Mouse (Mus musculus): ENCODE data around the gene Gm266. TPM values are rescaled to one million over a fixed set of nuclear protein-coding genes. Genes with fewer than 3 reads are reported as not detected.

Gm266 gene
- polyA plus RNA-seq, 1 experiment from 2014 or later: 7.1 TPM

DNA sequence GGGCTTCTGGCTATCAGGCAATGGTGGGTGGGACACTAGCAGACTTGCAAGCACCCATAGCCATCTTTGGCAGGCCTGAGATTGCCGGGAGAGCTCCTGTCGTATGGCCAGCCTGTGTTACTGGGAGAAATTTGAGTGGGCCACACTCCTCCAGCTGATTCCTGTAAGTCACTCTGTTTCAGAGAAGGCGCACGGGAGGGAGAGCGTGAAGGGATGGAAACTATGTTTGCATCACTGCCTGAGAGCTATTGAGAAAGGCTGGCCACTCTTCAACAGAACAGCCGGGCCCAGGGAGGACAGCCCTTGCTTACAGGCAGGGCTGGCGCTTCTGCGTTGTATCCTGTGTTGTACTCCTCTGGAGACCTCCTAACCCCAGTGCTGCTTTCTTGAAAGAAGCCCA lies 49.0 kb downstream of the Gm266 start:
- WGBS: 76% methylated on average over 8 of the region's 8 CpGs
- H3K9me3 ChIP-seq: 0 out of 2 replicates have a peak, but pooled peaks cover 4% of the 10 kb centered on the region
- peaks cover 41% of the 10 kb centered on the region for H3K4me1 ChIP-seq
- peaks cover 93% of the 10 kb centered on the region for H3K27me3 ChIP-seq (ENCODE audit: poor library complexity, severe bottlenecking)
- no peak overlapping the region for H3K27ac ChIP-seq
- no peak overlapping the region for H3K4me3 ChIP-seq
- H3K36me3 ChIP-seq (replicated peaks): no peaks in the 10 kb centered on the region
- no peak for DNase-seq (ENCODE audit: extremely low spot score, low spot score)

- WGBS: 92% methylated on average over 3 of the region's 3 CpGs
- H3K27me3 ChIP-seq (ENCODE audit: poor library complexity, severe bottlenecking): peaks cover 93% of the 10 kb centered on the region
- H3K9me3 ChIP-seq: 0 out of 2 replicates have a peak, but pooled peaks cover 4% of the 10 kb centered on the region
- no peaks in the 10 kb centered on the region for H3K36me3 ChIP-seq (replicated peaks)
- DNase-seq (ENCODE audit: extremely low spot score, low spot score): no peak
- no peak overlapping the region for H3K27ac ChIP-seq
- peaks cover 39% of the 10 kb centered on the region for H3K4me1 ChIP-seq
- no peak overlapping the region for H3K4me3 ChIP-seq
These were observed 49.5 kb downstream of the Gm266 start for GRCm38 (mm10) chr12:111436170-111436569.

DNA sequence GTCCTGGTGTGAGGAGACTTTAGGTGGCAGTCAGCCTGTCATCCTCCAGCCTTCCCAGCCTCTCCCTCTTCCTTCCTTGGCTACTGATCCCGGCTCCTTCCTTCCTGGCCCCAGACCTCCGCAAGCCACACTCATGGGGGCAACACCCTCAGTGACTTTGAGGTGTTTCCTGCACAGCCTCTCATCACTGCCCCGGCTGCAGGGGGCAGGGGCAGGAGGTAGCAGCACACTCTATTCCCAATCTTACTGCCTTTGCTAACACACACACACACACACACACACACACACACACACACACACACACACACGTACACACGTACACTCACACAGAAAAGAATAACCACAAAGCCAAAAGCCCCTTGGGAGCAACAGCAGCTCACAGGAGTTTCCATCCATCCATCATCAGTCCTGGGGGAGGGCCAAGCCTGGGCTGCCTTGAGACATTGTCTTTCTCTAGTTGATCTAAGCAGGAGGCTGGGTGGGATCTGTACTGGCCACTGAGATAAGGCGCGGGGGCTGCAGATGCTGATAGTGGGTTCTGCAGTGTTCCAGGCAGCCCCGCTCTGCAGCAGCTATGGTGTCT lies 50.8 kb downstream of the Gm266 start:
- H3K27ac ChIP-seq: peak overlapping the region; percentile 52
- peaks cover 93% of the 10 kb centered on the region for H3K27me3 ChIP-seq (ENCODE audit: poor library complexity, severe bottlenecking)
- 52% methylated on average over 8 of the region's 8 CpGs for WGBS

More for the DNA sequence above, 50.8 kb downstream of the Gm266 start:
- H3K4me3 ChIP-seq: no peak overlapping the region
- DNase-seq (ENCODE audit: extremely low spot score, low spot score): no peak
- H3K9me3 ChIP-seq: no peaks in the 10 kb centered on the region
- H3K36me3 ChIP-seq (replicated peaks): no peaks in the 10 kb centered on the region
- peaks cover 53% of the 10 kb centered on the region for H3K4me1 ChIP-seq

Other genes with a start within 250 kb of the Gm266 start
- 0.21 and 0.45 TPM in 2 replicates for gene Amn, start 214.7 kb downstream of the Gm266 start, polyA plus RNA-seq (2016; fragmentation: Nextera tagmentation; extraction: Ambion mirVana)
- 30.1 and 30.3 TPM in 2 replicates for gene Cdc42bpb, start 108.1 kb downstream of the Gm266 start, polyA plus RNA-seq (2016; fragmentation: Nextera tagmentation; extraction: Ambion mirVana)
- 0.25 TPM in 1 of 2 replicates, not detected in the other for gene Lbhd2, start 79.0 kb downstream of the Gm266 start, polyA plus RNA-seq (2016; fragmentation: Nextera tagmentation; extraction: Ambion mirVana)
- 5.2 and 5.6 TPM in 2 replicates for gene Exoc3l4, start 68.8 kb downstream of the Gm266 start, polyA plus RNA-seq (2016; fragmentation: Nextera tagmentation; extraction: Ambion mirVana)
- 2.1 and 4.4 TPM in 2 replicates for gene Tnfaip2, start 43.4 kb downstream of the Gm266 start, polyA plus RNA-seq (2016; fragmentation: Nextera tagmentation; extraction: Ambion mirVana)
- 740 and 785 TPM in 2 replicates for gene Eif5, start 52.2 kb upstream of the Gm266 start, polyA plus RNA-seq (2016; fragmentation: Nextera tagmentation; extraction: Ambion mirVana)
- 42.1 and 44.8 TPM in 2 replicates for gene Mark3, start 88.7 kb upstream of the Gm266 start, polyA plus RNA-seq (2016; fragmentation: Nextera tagmentation; extraction: Ambion mirVana)
- 1,567 and 1,577 TPM in 2 replicates for gene Ckb, start 186.5 kb upstream of the Gm266 start, polyA plus RNA-seq (2016; fragmentation: Nextera tagmentation; extraction: Ambion mirVana)
- gene Trmt61a, start 192.3 kb upstream of the Gm266 start, polyA plus RNA-seq (2016; fragmentation: Nextera tagmentation; extraction: Ambion mirVana): 23.7 and 23.8 TPM in 2 replicates
- 56.5 and 57.5 TPM in 2 replicates for gene Bag5, start 227.4 kb upstream of the Gm266 start, polyA plus RNA-seq (2016; fragmentation: Nextera tagmentation; extraction: Ambion mirVana)
- 57.9 and 62.6 TPM in 2 replicates for gene Apopt1, start 227.4 kb upstream of the Gm266 start, polyA plus RNA-seq (2016; fragmentation: Nextera tagmentation; extraction: Ambion mirVana)